Mouse (Mus musculus) myocyte (in vitro differentiated cells): Measurements from ENCODE around the gene Kif3a. TPM values are rescaled to one million over a fixed set of nuclear protein-coding genes. Genes with fewer than 3 reads are reported as not detected.

Source experiments
- H3K27me3 ChIP-seq: one replicate; pipeline ENCODE4 v1.6.1; 2011; ENCODE audit not compliant: control insufficient read depth, insufficient read depth, insufficient read length
- H3K36me3 ChIP-seq: one replicate; pipeline ENCODE4 v1.6.1; 2011; ENCODE audit not compliant: control insufficient read depth, insufficient read depth
- H3K4me2 ChIP-seq: one replicate; pipeline ENCODE4 v1.6.1; 2011; ENCODE audit warnings: low read depth, control low read depth
- H3K4me3 ChIP-seq: one replicate; pipeline ENCODE4 v1.5.1; 2011; ENCODE audit warnings: mild to moderate bottlenecking, control low read depth, moderate library complexity
- H3K79me2 ChIP-seq: one replicate; pipeline ENCODE4 v1.6.1; 2011; ENCODE audit not compliant: control insufficient read depth, insufficient read depth
- H3ac ChIP-seq: one replicate; pipeline ENCODE4 v1.6.1; 2011; ENCODE audit not compliant: control insufficient read depth, insufficient read length
- CEBPB ChIP-seq: IDR thresholded peaks from 2 replicates; pipeline ENCODE4 v1.6.1; 2011; ENCODE audit warnings: mild to moderate bottlenecking, moderate library complexity; ENCODE audit not compliant: poor library complexity, insufficient read depth, severe bottlenecking
- E2F4 ChIP-seq: IDR thresholded peaks from one replicate; pipeline ENCODE4 v1.6.1; 2011; ENCODE audit warnings: mild to moderate bottlenecking, control low read depth, moderate library complexity; ENCODE audit not compliant: insufficient read depth
- MAX ChIP-seq: IDR thresholded peaks from one replicate; pipeline ENCODE4 v1.6.1; 2011; ENCODE audit warnings: low read depth, mild to moderate bottlenecking, control low read depth
- MYOD1 ChIP-seq, 3 experiments: IDR thresholded peaks; one replicate each; pipeline ENCODE4 v1.6.1; 2011; ENCODE audit warnings: control low read depth in 2 of 3, low read depth in 2 of 3, mild to moderate bottlenecking in 2 of 3, moderate library complexity in 1 of 3; ENCODE audit not compliant: insufficient read length in 2 of 3, control insufficient read depth in 1 of 3
- MYOG ChIP-seq, 3 experiments: IDR thresholded peaks; one replicate each; pipeline ENCODE4 v1.6.1; 2011; ENCODE audit warnings: control low read depth in 2 of 3, low read depth in 2 of 3, mild to moderate bottlenecking in 2 of 3; ENCODE audit not compliant: insufficient read length in 2 of 3, control insufficient read depth in 1 of 3, insufficient read depth in 1 of 3
- POLR2A ChIP-seq: IDR thresholded peaks from one replicate; pipeline ENCODE4 v1.6.1; 2011; ENCODE audit warnings: low read depth, mild to moderate bottlenecking, control low read depth, moderate library complexity; ENCODE audit not compliant: insufficient read length
- POLR2AphosphoS2 ChIP-seq: IDR thresholded peaks from one replicate; pipeline ENCODE4 v1.6.1; 2011; ENCODE audit warnings: low read depth, control low read depth; ENCODE audit not compliant: insufficient read length
- REST ChIP-seq: IDR thresholded peaks from one replicate; pipeline ENCODE4 v1.6.1; 2011; ENCODE audit warnings: mild to moderate bottlenecking, control low read depth, moderate library complexity; ENCODE audit not compliant: insufficient read depth, insufficient read length
- SRF ChIP-seq: IDR thresholded peaks from one replicate; pipeline ENCODE4 v1.6.1; 2011; ENCODE audit warnings: low read depth; ENCODE audit not compliant: control insufficient read depth, insufficient read length
- TCF12 ChIP-seq: IDR thresholded peaks from one replicate; pipeline ENCODE4 v1.6.1; 2011; ENCODE audit warnings: mild to moderate bottlenecking, control low read depth; ENCODE audit not compliant: poor library complexity, insufficient read depth, severe bottlenecking
- TCF3 ChIP-seq: IDR thresholded peaks from one replicate; pipeline ENCODE4 v1.6.1; 2011; ENCODE audit warnings: low read depth, control low read depth; ENCODE audit not compliant: insufficient read length
- USF1 ChIP-seq: IDR thresholded peaks from one replicate; pipeline ENCODE4 v1.6.1; 2011; ENCODE audit warnings: low read depth, mild to moderate bottlenecking, control low read depth, moderate library complexity
- polyA plus RNA-seq: library from polyadenylated mRNA; unstranded; fragments of >200 nt; fragmentation: generic; extraction: Trizol; gene quantifications from one replicate; pipeline ENCODE4 v1.2.1, GENCODE M21; 2012; ENCODE audit warnings: missing spikeins

Gene Kif3a
- polyA plus RNA-seq, 1 experiment = 13.6 TPM

DNA sequence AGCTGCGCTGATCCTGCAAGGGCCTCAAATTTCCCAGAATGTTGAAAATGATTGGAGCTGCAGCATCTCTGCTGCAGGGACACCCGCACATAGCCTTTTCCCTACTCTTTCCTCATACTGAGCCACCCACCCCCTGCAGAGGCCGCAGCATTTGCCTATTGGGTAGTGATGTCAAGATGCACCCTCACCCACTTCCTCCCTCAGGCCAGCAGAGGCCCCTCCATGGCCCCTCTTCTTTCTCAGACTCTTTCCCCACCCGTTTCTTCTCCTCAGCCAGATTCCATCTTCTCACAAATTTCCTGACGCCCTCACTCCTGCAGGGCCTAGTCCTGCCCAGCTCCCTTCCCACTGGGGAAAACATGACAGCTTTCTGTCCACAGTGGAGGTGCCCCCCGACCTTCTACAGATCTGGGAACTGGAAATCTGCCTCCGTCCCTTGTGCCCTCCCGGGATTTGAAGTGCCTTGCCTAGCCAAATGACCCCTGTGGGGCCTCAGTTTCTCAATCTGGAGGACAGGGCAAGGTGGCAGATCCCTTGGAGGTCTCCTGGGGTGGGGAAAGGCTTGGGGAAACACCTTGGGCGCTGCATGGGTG is 68.5 kb downstream of the Kif3a start:
- Histone ChIP-seq H3K4me3 (no peak overlapping the region), H3K4me2 (peak overlapping the region; percentile 6)
- TF ChIP-seq CEBPB (no peak), MYOG (IDR thresholded peaks at IDR 0.05; ENCODE audit: control insufficient read depth in 1 of 3, insufficient read depth in 1 of 3, insufficient read length in 2 of 3, low read depth in 2 of 3) (no peak), POLR2A (no peak), E2F4 (no peak), USF1 (no peak), MYOD1 (IDR thresholded peaks at IDR 0.05; ENCODE audit: control insufficient read depth in 1 of 3, insufficient read length in 2 of 3, low read depth in 2 of 3) (no peak), SRF (no peak)

DNA sequence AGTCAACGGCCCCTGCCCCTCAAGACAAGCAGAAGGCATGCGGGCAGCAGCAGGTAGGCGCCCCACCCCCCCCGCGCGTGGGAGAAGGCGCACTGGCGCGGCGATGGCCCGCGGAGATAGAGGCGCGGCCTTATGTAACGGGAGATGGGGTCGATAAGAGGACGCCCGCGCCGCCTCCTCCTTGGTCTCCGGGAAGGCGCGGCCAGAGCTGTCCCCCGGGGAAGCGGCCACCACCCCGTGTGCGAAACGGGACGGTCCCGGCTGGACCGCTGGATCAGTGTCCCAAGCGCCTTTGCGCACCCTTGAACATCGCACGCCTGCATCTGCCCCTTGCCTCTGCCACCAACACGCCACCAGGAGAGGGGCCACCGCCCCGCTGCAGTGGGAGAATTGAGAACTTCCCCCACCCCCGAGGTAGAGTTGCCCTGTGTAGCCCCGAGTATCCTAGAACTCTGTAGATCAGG is 69.0 kb downstream of the Kif3a start:
- no peaks in the 10 kb centered on the region for H3K36me3 ChIP-seq
- H3ac ChIP-seq = no peak overlapping the region
- peak overlapping the region; percentile 6 for H3K4me2 ChIP-seq
- no peaks in the 10 kb centered on the region for H3K79me2 ChIP-seq
- peaks cover 6% of the 10 kb centered on the region for H3K27me3 ChIP-seq
- H3K4me3 ChIP-seq = no peak overlapping the region
- TF ChIP-seq USF1 (no peak), MAX (no peak), E2F4 (no peak), TCF3 (no peak)

More for the DNA sequence above, 68.5 kb downstream of the Kif3a start:
- Histone ChIP-seq H3K27me3 (peaks cover 6% of the 10 kb centered on the region), H3K79me2 (no peaks in the 10 kb centered on the region), H3ac (no peak overlapping the region), H3K36me3 (no peaks in the 10 kb centered on the region)

DNA sequence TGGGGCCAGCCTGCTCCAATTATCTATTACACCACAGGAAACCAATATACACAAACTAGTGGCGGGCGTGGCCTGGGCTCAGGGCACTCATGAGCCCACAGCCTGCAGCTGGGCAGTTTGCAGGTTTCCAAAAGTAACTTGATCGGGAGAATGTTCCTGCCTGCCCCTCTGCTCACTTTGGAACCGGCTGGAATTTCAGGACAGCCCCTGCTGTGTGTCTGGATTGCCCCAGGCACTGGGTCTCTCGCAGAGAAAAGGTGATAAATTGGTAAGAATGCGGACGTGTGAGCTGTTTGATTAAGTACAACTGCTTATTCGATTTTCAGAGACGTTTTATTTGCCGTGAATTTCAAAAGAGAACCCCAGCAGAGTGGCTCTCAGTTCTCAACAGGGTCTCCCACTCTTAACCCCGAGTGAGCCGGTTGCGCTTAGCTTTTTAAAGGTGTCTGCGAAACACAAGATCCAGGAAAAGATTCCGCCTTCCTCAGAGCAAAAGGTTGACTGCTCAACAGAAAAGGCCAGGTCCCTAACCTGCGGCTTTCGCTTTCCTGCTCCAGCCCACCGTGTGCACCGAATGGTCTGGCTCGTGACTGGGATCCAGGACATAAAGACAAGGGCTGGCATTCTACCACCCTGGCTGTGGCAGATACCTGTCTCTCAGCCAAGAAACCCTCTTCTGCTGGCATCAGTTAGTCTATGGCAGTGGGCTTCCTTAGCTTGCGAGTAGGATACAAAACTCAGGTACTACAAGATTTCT is 70.0 kb downstream of the Kif3a start:
- Histone ChIP-seq H3K4me3 (no peak overlapping the region), H3K4me2 (no peak overlapping the region), H3K36me3 (no peaks in the 10 kb centered on the region), H3ac (no peak overlapping the region), H3K79me2 (no peaks in the 10 kb centered on the region), H3K27me3 (peaks cover 6% of the 10 kb centered on the region)
- TF ChIP-seq E2F4 = no peak
- no peak for TF ChIP-seq MYOG (IDR thresholded peaks at IDR 0.05; ENCODE audit: control insufficient read depth in 1 of 3, insufficient read depth in 1 of 3, insufficient read length in 2 of 3, low read depth in 2 of 3)
- TF ChIP-seq MAX = no peak
- TF ChIP-seq MYOD1 (IDR thresholded peaks at IDR 0.05; ENCODE audit: control insufficient read depth in 1 of 3, insufficient read length in 2 of 3, low read depth in 2 of 3) = no peak
- TF ChIP-seq TCF3 = no peak

DNA sequence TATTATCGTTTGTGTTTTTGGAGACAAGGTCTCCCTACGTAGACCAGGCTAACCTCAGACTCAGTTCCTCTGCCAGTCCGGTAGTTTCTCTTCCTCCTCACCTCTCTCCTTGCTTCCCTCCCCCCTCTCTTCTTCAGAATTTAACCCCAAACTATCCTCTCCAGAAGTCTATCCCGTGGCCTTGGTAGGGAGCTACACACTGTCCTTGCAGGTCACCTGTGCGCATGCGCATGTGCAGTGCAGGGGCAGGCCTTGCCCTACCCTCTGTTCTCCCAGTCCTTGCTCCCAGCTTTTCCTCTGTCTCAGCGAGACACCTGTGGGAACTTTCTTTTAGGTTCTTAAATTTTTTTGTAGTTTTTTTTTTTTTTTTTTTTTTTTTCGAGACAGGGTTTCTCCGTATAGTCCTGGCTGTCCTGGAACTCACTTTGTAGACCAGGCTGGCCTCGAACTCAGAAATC is 70.7 kb downstream of the Kif3a start:
- no peaks in the 10 kb centered on the region for H3K79me2 ChIP-seq
- no peak overlapping the region for H3ac ChIP-seq
- no peak overlapping the region for H3K4me2 ChIP-seq
- TF ChIP-seq REST (no peak), MYOG (IDR thresholded peaks at IDR 0.05; ENCODE audit: control insufficient read depth in 1 of 3, insufficient read depth in 1 of 3, insufficient read length in 2 of 3, low read depth in 2 of 3) (no peak), CEBPB (no peak), E2F4 (no peak), TCF3 (no peak), USF1 (no peak), POLR2AphosphoS2 (no peak), MAX (no peak), MYOD1 (IDR thresholded peaks at IDR 0.05; ENCODE audit: control insufficient read depth in 1 of 3, insufficient read length in 2 of 3, low read depth in 2 of 3) (no peak), POLR2A (no peak), SRF (no peak), TCF12 (no peak)
- peaks cover 6% of the 10 kb centered on the region for H3K27me3 ChIP-seq
- no peak overlapping the region for H3K4me3 ChIP-seq
- no peaks in the 10 kb centered on the region for H3K36me3 ChIP-seq

DNA sequence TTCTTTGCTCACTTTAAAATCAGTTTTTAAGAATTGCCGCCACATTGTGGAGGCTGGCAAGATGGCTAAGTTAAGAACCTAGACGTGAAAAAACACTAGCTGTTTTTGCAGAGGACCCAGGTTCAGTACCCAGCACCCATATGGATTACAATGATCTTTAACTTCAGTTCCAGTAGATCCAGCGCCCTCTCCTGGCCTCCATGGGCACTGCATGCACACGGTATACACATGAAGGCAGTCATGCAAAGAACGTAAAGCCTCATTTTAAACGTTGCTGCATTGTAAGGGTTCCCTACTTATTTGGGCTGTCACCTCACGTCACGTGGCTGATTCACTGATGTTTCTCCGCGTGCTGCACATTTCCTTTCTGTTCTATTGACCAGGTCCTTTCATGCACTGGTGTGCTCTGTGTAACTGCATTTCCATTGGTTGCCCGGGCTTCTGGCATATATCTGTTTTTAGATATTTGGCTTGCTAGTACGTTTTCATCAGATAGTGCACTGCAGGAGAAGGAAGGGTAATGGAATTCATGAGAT is 75.6 kb downstream of the Kif3a start:
- H3K4me3 ChIP-seq = no peak overlapping the region
- H3K36me3 ChIP-seq = no peaks in the 10 kb centered on the region
- no peak overlapping the region for H3ac ChIP-seq
- H3K4me2 ChIP-seq = no peak overlapping the region
- H3K79me2 ChIP-seq = no peaks in the 10 kb centered on the region
- peaks cover under 1% of the 10 kb centered on the region for H3K27me3 ChIP-seq
- no peak for TF ChIP-seq POLR2AphosphoS2
- no peak for TF ChIP-seq TCF3
- no peak for TF ChIP-seq E2F4
- TF ChIP-seq SRF = no peak
- no peak for TF ChIP-seq MAX
- no peak for TF ChIP-seq TCF12
- TF ChIP-seq REST = no peak
- no peak for TF ChIP-seq CEBPB
- TF ChIP-seq POLR2A = no peak
